Mouse (Mus musculus) pancreas, adult 10 weeks (tissue): ENCODE results near the gene Hsd17b6. TPM values are rescaled to one million over a fixed set of nuclear protein-coding genes. Genes with fewer than 3 reads are reported as not detected.

Experiments
- polyA plus RNA-seq: library from polyadenylated mRNA; stranded (reverse); fragments of 350-450 nt; fragmentation: Illumina TruSeq; extraction: RNeasy Lipid Tissue Mini Kit (QIAGEN cat#74804); gene quantifications from one replicate; pipeline ENCODE4 v1.2.3, GENCODE M21; 2015; ENCODE audit warnings: low read depth, low replicate concordance; ENCODE audit not compliant: insufficient read depth

Hsd17b6 gene
- polyA plus RNA-seq, result not detected

GRCm38 (mm10) chr10:128007446-128007845 is at the start of gene Hsd17b6:
Gene Hsd17b6, minus strand, starts transcription at chr10:128007611.

GRCm38 (mm10) chr10:128015068-128015934 is 7.9 kb upstream of the Hsd17b6 start, which contains the start of gene Prim1:
Gene Prim1, plus strand, starts transcription at chr10:128015168.

Other genes with a start within 250 kb of the Hsd17b6 start
- not detected for gene Rdh1, start 247.9 kb downstream of the Hsd17b6 start, polyA plus RNA-seq
- gene Rdh16f1, start 247.8 kb downstream of the Hsd17b6 start, polyA plus RNA-seq, result not detected
- gene Rdh9, start 231.2 kb downstream of the Hsd17b6 start, polyA plus RNA-seq, result not detected
- not detected for gene Rdh16, start 206.5 kb downstream of the Hsd17b6 start, polyA plus RNA-seq
- gene Rdh19, start 157.7 kb downstream of the Hsd17b6 start, polyA plus RNA-seq, result not detected
- not detected for gene Rdh16f2, start 141.1 kb downstream of the Hsd17b6 start, polyA plus RNA-seq
- not detected for gene Rdh7, start 118.8 kb downstream of the Hsd17b6 start, polyA plus RNA-seq
- 5.4 TPM for gene Sdr9c7, start 109.1 kb downstream of the Hsd17b6 start, polyA plus RNA-seq
- 3.3 TPM for gene Prim1, start 7.6 kb upstream of the Hsd17b6 start, polyA plus RNA-seq
- 222 TPM for gene Naca, start 28.0 kb upstream of the Hsd17b6 start, polyA plus RNA-seq
- gene Ptges3, start 51.3 kb upstream of the Hsd17b6 start, polyA plus RNA-seq, result 30.4 TPM
- gene Atp5b, start 75.7 kb upstream of the Hsd17b6 start, polyA plus RNA-seq, result 359 TPM
- 9.4 TPM for gene Baz2a, start 84.0 kb upstream of the Hsd17b6 start, polyA plus RNA-seq
- gene Rbms2, start 172.7 kb upstream of the Hsd17b6 start, polyA plus RNA-seq, result 11.2 TPM
- 37.5 TPM for gene Gls2, start 186.8 kb upstream of the Hsd17b6 start, polyA plus RNA-seq
- 6.0 TPM for gene Spryd4, start 204.2 kb upstream of the Hsd17b6 start, polyA plus RNA-seq
- gene Mip, start 218.2 kb upstream of the Hsd17b6 start, polyA plus RNA-seq, result not detected
- gene Timeless, start 224.5 kb upstream of the Hsd17b6 start, polyA plus RNA-seq, result 5.8 TPM
- not detected for gene Apon, start 246.5 kb upstream of the Hsd17b6 start, polyA plus RNA-seq